Mouse (Mus musculus) liver, embryonic 14.5 days (tissue): ENCODE data around the gene Kcng4.

Experiments used
- CTCF ChIP-seq: IDR thresholded peaks from 2 replicates; pipeline ENCODE4 v1.5.1; 2016; ENCODE audit warnings: antibody characterized with exemption, low read depth, control low read depth
- EP300 ChIP-seq: IDR thresholded peaks from 2 replicates; pipeline ENCODE4 v1.6.1; 2016; ENCODE audit warnings: antibody characterized with exemption, low read depth

DNA sequence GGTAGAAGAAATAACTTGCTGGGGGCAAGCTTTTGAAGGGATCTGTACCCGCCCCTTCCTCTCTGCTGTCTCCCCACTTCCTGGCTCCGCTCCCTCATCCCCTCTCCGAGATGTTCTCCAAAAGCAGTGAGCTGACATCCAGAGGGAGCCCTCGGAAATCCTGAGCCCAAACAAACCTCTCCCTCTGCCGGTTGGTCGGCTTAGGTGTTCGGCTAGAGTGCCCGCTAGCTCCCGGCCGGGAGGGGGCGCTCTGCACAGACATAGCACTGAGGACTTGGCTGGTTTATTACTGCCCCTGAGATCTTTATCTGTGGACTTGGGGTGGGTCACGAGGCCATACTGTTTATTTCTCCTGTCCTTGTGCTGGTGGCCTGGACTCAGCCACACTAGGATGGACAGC lies 33.8 kb upstream of the Kcng4 start:
- TF ChIP-seq EP300 (no peak), CTCF (peak; percentile 73)
